Mouse (Mus musculus): ENCODE data around the gene Hs6st2. TPM values are rescaled to one million over a fixed set of nuclear protein-coding genes. Genes with fewer than 3 reads are reported as not detected.

The Hs6st2 gene
- total RNA-seq, 2 experiments from 2014 or later = not detected

GRCm38 (mm10) chrX:51592751-51593150 is 88.9 kb downstream of the Hs6st2 start:
- no peak for ATAC-seq (replicated peaks; ENCODE audit: low FRiP score, poor library complexity, severe bottlenecking)

- no peak for ATAC-seq (replicated peaks; ENCODE audit: low FRiP score, poor library complexity, severe bottlenecking)
These were observed 91.1 kb downstream of the Hs6st2 start for GRCm38 (mm10) chrX:51590448-51591010.

GRCm38 (mm10) chrX:51585444-51585843 is 96.2 kb downstream of the Hs6st2 start:
- ATAC-seq (replicated peaks; ENCODE audit: low FRiP score, poor library complexity, severe bottlenecking) = no peak

DNA sequence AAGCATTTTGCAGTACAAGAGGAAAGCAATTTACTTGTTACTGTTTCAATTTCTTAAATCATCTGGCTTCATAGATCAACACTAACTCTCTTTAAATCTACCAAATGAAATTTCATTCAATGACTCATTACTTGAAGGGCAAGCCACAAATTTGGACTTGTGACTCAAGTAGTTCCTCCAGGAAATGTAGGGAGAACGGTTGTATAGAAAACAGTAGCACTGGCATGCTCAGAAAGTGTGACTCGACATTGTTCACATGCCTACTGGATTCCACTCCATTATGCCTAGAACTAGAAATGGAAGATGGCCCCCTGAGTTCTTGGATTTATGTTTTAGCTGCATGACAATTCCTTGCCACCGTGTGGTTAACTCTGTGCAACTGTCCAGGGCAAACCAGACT is 100.0 kb downstream of the Hs6st2 start:
- no peak for ATAC-seq (replicated peaks; ENCODE audit: low FRiP score, poor library complexity, severe bottlenecking)

GRCm38 (mm10) chrX:51561880-51562279 is 119.8 kb downstream of the Hs6st2 start:
- no peak for ATAC-seq (replicated peaks; ENCODE audit: low FRiP score, poor library complexity, severe bottlenecking)

DNA sequence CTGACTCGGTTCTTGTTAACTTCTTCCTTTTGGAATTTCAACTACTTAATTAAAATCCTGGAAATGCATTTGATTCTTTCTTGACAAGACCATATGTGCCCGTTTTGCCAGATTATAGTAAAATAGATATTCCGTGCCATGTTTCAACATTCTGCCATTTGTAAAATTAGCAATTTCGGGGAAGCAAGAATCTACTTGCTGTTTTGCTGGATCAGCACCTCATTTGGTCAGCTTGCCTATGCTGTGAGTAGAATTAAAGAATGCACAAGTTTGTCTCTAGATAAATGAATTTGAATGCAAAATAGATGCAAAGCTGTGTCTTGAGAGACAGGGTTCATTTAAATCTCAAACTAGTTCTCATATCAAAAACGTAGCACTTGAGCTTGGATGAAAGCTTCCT is 142.0 kb downstream of the Hs6st2 start:
- no peak for ATAC-seq (replicated peaks; ENCODE audit: low FRiP score, poor library complexity, severe bottlenecking)

DNA sequence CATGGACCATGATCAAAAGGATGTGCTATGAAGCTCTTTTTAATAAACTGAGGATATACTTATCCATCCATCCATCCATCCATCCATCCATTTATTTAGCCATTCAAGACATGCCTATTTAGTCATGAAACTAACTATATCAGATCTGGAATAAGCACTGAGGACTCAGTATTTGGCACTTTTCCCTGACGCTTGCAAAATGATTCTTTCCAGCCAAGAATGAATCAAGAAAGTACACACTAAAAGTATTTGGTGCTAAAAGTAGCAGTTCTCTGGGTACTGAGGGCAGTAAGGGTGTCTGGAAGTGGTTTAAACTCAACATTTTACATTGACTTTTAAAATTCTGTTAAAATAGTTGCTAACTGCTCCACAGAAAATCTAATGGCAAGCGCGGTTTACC is 144.6 kb downstream of the Hs6st2 start:
- no peak for ATAC-seq (replicated peaks; ENCODE audit: low FRiP score, poor library complexity, severe bottlenecking)

DNA sequence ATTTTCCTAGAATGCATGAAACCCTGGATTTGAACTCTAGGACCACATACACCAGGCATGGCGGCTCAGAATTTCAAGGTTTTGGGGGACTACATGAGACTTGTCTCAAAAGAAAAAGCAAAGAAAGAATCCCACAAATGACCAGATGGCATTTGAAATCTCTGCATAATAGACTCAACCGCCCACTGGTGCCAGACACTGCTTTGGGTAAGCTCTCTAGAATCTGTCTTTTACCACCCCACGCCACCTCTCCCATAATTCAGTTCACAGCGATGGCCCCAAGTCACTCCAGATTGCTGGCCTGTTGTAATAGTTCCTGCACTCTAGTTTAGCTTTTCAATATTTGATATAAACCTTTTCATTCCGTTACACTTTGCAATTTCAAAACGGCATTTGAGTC is 146.4 kb downstream of the Hs6st2 start:
- no peak for ATAC-seq (replicated peaks; ENCODE audit: low FRiP score, poor library complexity, severe bottlenecking)

DNA sequence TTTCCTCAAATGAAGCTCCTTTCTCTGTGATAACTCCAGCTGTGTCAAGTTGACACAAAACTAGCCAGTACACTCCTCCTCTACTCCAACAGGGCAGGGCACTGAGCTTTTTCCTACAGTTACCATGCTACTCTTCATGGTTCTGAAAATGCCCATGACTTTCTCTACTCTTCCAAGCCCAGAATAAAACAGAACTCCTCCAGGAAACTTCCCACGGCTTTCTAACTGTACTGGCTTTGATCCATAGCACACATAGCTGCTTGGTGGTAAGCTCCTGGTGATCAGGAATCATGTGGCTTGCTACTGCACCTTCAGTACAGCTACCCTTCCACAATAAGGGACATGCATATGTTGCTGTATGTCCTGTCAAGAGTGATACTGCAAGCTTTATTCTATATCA is 150.5 kb downstream of the Hs6st2 start:
- no peak for ATAC-seq (replicated peaks; ENCODE audit: low FRiP score, poor library complexity, severe bottlenecking)

DNA sequence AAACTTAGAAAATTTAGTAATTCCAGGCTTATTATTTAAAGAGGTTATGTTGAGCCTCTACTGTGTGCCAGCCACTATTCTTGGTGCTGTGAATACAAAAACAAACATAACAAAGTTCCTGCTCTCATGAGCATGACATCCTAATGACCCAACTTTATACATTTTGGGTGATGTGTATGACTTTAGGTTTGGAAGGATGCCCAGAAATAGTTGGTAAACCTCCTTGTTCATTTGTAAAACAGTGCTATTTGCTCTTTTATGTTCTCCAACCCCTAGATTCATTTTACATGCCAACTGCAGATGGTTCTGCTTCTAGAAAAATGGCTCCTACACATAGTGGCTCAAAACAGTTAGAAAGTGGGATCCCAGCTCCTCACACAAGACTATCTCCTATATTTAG is 153.1 kb downstream of the Hs6st2 start:
- no peak for ATAC-seq (replicated peaks; ENCODE audit: low FRiP score, poor library complexity, severe bottlenecking)

DNA sequence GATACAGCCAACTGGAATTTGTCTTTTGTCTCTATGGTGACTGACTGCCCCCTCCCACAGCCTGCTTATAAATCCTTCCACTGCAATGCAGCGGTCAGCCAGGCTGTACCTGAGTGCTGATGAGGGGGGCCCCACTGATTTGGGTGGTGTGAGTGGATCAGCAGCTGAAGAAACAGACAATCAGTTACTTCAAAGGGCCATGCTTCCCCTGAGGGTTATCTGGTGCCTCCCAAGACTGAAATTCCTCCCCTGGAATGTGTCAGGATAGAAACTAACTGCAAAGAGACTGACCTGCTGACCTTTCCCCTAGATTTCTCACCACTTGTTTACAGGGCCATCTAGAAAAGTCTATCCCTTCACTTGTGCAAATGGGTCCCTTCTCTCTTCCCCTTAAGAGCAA is 166.8 kb downstream of the Hs6st2 start:
- ATAC-seq (replicated peaks; ENCODE audit: low FRiP score, poor library complexity, severe bottlenecking) = no peak

- no peak for ATAC-seq (replicated peaks; ENCODE audit: low FRiP score, poor library complexity, severe bottlenecking)
These were observed 175.1 kb downstream of the Hs6st2 start for GRCm38 (mm10) chrX:51506526-51506925.

GRCm38 (mm10) chrX:51505691-51506090 is 176.0 kb downstream of the Hs6st2 start:
- no peak for ATAC-seq (replicated peaks; ENCODE audit: low FRiP score, poor library complexity, severe bottlenecking)

DNA sequence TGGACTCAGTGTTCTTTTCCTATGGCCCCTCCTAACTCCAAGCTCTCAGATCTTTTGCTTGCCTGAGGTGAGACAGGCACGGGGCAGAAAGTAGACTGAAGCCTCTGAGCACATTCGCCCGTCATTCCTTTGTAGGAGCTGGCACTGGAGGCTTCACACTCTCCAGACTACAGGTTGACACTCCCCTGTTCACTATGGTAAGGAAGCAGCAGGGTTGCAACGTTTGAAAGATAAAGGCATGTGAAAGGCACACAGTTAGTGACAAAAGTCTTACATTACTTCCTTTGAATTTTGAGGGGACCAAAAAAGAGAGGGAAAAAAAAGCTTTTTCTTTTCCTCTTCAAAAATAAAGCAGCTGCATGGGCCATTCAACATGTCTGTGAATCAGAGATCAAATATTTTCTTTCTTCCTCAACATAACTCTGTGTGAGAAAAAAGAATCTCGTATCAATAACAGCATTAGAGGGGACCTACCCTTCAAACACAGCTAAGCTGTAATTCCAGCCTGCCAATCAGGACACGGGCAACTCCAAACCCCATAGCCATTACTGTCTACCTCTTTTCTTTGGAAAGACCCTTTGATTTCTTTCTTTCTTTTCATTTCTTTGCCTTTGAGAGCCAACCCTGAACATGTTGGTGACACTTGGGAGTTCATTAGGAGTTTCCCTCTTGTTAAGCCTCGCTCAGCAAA is 177.7 kb downstream of the Hs6st2 start:
- no peak for ATAC-seq (replicated peaks; ENCODE audit: low FRiP score, poor library complexity, severe bottlenecking)

DNA sequence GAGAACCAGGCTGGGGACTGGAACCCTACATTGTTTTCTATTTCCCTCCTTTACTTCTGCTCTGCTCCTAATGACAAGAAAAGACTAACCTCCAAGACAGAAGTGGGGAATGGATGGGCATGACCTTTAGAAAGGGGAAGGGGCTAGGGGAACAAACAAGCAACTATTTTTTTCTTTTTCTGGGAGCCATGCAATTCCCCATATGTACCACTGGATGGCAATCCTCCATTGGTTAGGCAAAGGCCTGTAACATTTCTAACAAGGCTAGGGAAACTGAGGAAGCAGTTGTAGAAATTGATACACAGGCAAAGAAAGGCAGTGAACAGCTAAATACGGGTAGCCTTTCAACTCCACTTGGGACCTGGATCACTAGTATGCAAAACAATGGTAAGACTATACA is 183.8 kb downstream of the Hs6st2 start:
- no peak for ATAC-seq (replicated peaks; ENCODE audit: low FRiP score, poor library complexity, severe bottlenecking)

DNA sequence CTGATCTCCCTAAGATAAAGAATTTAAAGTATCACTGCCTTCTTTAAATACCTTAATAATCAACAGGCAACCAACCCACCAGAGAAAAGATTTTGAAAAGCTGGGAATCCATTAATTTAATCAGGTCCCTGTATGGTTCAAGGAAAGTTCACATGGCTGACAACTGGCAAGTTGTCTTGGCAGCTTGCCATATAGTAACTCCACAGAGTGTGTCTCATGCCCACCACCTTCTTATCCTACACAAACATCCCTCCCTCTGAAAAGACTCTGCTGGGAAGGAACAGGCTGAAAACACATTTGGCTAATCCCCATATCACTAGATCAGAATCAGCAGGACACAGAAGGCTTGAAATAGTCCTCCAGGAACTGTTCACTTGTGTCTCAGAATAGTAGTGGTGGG is 193.3 kb downstream of the Hs6st2 start:
- no peak for ATAC-seq (replicated peaks; ENCODE audit: low FRiP score, poor library complexity, severe bottlenecking)

DNA sequence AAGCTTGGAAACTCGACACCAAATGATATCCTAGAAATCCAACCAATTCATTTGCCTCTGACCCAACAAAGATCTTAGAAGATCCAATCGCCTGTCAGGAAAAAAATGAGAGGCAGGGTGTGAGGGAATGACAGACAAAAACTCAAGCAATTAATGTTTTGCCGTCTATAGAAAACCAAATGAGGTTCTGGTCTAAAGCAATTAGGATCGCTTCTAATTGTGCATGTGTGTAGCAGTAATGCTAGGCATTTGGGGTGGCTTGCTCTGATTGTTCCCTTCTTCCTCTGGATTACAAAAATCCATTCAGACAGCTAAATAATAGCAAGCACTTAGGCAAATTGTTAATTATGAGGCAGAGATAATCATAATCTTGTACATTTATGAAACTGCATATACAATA is 212.2 kb downstream of the Hs6st2 start:
- no peak for ATAC-seq (replicated peaks; ENCODE audit: low FRiP score, poor library complexity, severe bottlenecking)

DNA sequence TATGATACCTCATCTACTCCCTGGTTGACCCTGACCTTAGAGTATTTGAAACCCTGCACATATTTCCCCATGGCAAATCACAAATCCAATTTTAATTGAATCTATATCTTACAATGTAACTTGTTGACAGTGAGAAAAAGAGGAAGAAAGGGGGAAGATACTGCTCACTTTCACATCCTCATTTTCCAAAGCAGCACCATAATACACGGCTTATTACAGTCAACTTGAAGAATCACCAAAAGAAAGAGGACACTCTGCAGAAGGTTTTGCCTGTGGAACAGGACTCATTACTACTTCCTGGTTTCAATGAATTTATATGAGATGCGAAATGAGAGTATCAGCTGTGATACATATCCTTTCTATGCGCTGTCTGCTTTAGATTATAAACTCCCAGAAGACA is 220.2 kb downstream of the Hs6st2 start:
- ATAC-seq (replicated peaks; ENCODE audit: low FRiP score, poor library complexity, severe bottlenecking) = no peak

DNA sequence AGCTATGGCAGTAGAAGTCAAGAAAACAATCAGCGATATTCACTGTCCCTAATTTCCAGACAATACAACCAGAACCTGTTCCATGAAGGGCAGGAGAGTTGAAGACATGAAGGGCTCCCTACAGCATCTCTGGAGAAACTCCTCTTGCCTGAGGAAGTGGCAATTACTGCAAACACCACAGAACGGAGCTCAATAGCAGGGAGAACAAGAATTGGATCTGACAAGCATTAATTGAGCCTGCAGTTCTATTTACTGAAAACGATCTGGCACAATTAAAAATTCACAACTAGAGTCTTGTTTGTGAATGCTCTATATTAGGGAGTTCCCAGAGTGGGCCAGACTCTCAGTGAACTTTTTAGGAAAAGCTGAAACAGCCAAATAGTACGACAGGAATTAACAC is 238.3 kb downstream of the Hs6st2 start:
- ATAC-seq (replicated peaks; ENCODE audit: low FRiP score, poor library complexity, severe bottlenecking) = no peak

GRCm38 (mm10) chrX:51431706-51432105 is 249.9 kb downstream of the Hs6st2 start:
- no peak for ATAC-seq (replicated peaks; ENCODE audit: low FRiP score, poor library complexity, severe bottlenecking)

DNA sequence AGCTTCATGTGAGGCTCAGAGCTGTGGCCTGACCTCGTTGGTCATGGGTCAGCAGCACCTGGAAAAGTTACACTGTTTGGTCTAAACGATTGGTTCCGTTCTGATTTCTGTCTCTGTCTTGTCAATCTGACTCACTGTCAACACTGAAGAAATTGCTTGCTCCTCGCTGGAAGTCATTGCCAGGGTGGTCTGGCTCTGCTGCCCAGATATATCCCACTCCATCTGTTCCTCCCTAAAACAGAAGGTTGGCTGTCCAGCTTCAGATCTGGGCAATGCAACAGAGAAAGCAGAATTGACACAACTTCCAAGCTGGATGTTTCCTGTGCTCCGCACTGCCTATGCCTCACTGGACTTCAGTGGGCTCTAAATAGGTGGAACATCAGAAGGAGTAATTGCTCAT is 256.6 kb downstream of the Hs6st2 start:
- ATAC-seq (replicated peaks; ENCODE audit: low FRiP score, poor library complexity, severe bottlenecking) = no peak

GRCm38 (mm10) chrX:51410289-51410688 is 271.4 kb downstream of the Hs6st2 start:
- no peak for ATAC-seq (replicated peaks; ENCODE audit: low FRiP score, poor library complexity, severe bottlenecking)

Measured in erythroid progenitor cell, adult 5-6 weeks (primary cell).